Mouse (Mus musculus) MEL (cell line): ENCODE data around the gene Klf12.

Source experiments
- CTCF ChIP-seq, 3 experiments: IDR thresholded peaks in 2 of 3; conservative IDR thresholded peaks in 1 of 3; 2 replicates each; pipeline ENCODE4 v1.5.1; 2011 to 2012; ENCODE audit warnings: low read length in 3 of 3, low read depth in 2 of 3, mild to moderate bottlenecking in 2 of 3, improper control_type of control experiment in 1 of 3, inconsistent platforms in 1 of 3, mixed read lengths in 1 of 3, moderate library complexity in 1 of 3; ENCODE audit not compliant: control insufficient read depth in 1 of 3, insufficient read depth in 1 of 3, poor library complexity in 1 of 3, severe bottlenecking in 1 of 3
- EP300 ChIP-seq, 2 experiments: IDR thresholded peaks; 2 replicates each; pipeline ENCODE4 v1.6.1; 2011; ENCODE audit warnings: improper control_type of control experiment in 2 of 2, low read length in 2 of 2, low read depth in 1 of 2, mild to moderate bottlenecking in 1 of 2
- KAT2A ChIP-seq: conservative IDR thresholded peaks from 2 replicates; pipeline ENCODE4 v1.6.1; 2012; ENCODE audit warnings: low read depth, low read length, improper control_type of control experiment, inconsistent platforms
- MAFK ChIP-seq: IDR thresholded peaks from 2 replicates; pipeline ENCODE4 v1.6.1; 2011; ENCODE audit warnings: low read depth, mild to moderate bottlenecking, low read length, improper control_type of control experiment, borderline replicate concordance
- MEF2A ChIP-seq: IDR thresholded peaks from 2 replicates; pipeline ENCODE4 v1.6.1; 2014; ENCODE audit warnings: low read depth, mild to moderate bottlenecking, inconsistent platforms, low read length, improper control_type of control experiment; ENCODE audit not compliant: poor library complexity, insufficient replicate concordance, severe bottlenecking; ENCODE audit errors: extremely low read depth
- MXI1 ChIP-seq: IDR thresholded peaks from 2 replicates; pipeline ENCODE4 v1.6.1; 2011; ENCODE audit warnings: mild to moderate bottlenecking, low read depth, low read length, improper control_type of control experiment
- NELFE ChIP-seq: IDR thresholded peaks from 2 replicates; pipeline ENCODE4 v1.6.1; 2011; ENCODE audit warnings: low read depth, low read length, improper control_type of control experiment
- POLR2A ChIP-seq, 2 experiments: IDR thresholded peaks; 2 replicates each; pipeline ENCODE4 v1.6.1; 2011 to 2012; ENCODE audit warnings: low read length in 2 of 2, mild to moderate bottlenecking in 2 of 2, control low read depth in 1 of 2, improper control_type of control experiment in 1 of 2, low read depth in 1 of 2, moderate library complexity in 1 of 2; ENCODE audit not compliant: control insufficient read depth in 1 of 2, insufficient read depth in 1 of 2, poor library complexity in 1 of 2
- TAL1 ChIP-seq: IDR thresholded peaks from 2 replicates; pipeline ENCODE4 v1.6.1; 2012; ENCODE audit warnings: mild to moderate bottlenecking, inconsistent platforms, low read length, moderate library complexity, mixed read lengths
- TBP ChIP-seq: IDR thresholded peaks from 2 replicates; pipeline ENCODE4 v1.8.0; 2011; ENCODE audit warnings: low read depth, low read length, improper control_type of control experiment
- USF1 ChIP-seq: IDR thresholded peaks from 2 replicates; pipeline ENCODE4 v1.6.1; 2014; ENCODE audit warnings: low read depth, mild to moderate bottlenecking, inconsistent platforms, low read length, improper control_type of control experiment, moderate library complexity
- ZMIZ1 ChIP-seq: IDR thresholded peaks from 2 replicates; pipeline ENCODE4 v1.6.1; 2012; ENCODE audit warnings: low read depth, mild to moderate bottlenecking, inconsistent platforms, low read length, improper control_type of control experiment, moderate library complexity
- ZNF384 ChIP-seq: IDR thresholded peaks from 2 replicates; pipeline ENCODE4 v1.6.1; 2012; ENCODE audit warnings: low read depth, mild to moderate bottlenecking, inconsistent platforms, low read length, improper control_type of control experiment

GRCm38 (mm10) chr14:100105570-100105969 lies 178.9 kb downstream of the Klf12 start:
- TF ChIP-seq POLR2A (IDR thresholded peaks at IDR 0.05; ENCODE audit: control insufficient read depth in 1 of 2, insufficient read depth in 1 of 2, low read depth in 1 of 2, low read length in 2 of 2, poor library complexity in 1 of 2) (no peak), ZMIZ1 (no peak), CTCF (IDR thresholded peaks at IDR 0.05 in 2 of 3, conservative IDR thresholded peaks at IDR 0.05 in 1 of 3; ENCODE audit: control insufficient read depth in 1 of 3, insufficient read depth in 1 of 3, low read depth in 2 of 3, low read length in 3 of 3, poor library complexity in 1 of 3, severe bottlenecking in 1 of 3) (no peak), TAL1 (no peak), EP300 (IDR thresholded peaks at IDR 0.05; ENCODE audit: low read depth in 1 of 2, low read length in 2 of 2) (no peak), MEF2A (no peak), MXI1 (no peak), NELFE (no peak), TBP (no peak), MAFK (no peak), USF1 (no peak), KAT2A (no peak), ZNF384 (no peak)
